Mouse (Mus musculus): ENCODE data around the gene Eef1g.

- TF ChIP-seq CTCF (IDR thresholded peaks at IDR 0.05; ENCODE audit: borderline replicate concordance, control insufficient read depth, extremely low read depth, insufficient read depth, low read length, poor library complexity) = no peak
- TF ChIP-seq POLR2A (IDR thresholded peaks at IDR 0.05; ENCODE audit: control insufficient read depth, extremely low read depth, insufficient read depth, low read length, poor library complexity) = no peak
Measured at GRCm38 (mm10) chr19:8990432-8991102, 23.7 kb downstream of the Eef1g start.
